Mouse (Mus musculus) hindbrain, embryonic 15.5 days (tissue): ENCODE data around the gene Trp63. TPM values are rescaled to one million over a fixed set of nuclear protein-coding genes. Genes with fewer than 3 reads are reported as not detected.

Source experiments
- ATAC-seq: fragments of 200-750 bp; cut with Nextera tagmentation; 2 replicates; pipeline ENCODE4 v1.8.0; 2017; ENCODE audit warnings: low read depth, moderate number of reproducible peaks, moderate TSS enrichment; ENCODE audit not compliant: low FRiP score
- H3K27ac ChIP-seq: fragments of 300-500 bp; sonication (generic); replicated peaks from 2 replicates; pipeline ENCODE4 v1.5.1; 2015; ENCODE audit warnings: mild to moderate bottlenecking, inconsistent platforms
- H3K27me3 ChIP-seq: fragments of 300-500 bp; sonication (generic); 2 replicates; pipeline ENCODE4 v1.6.1; 2015; ENCODE audit warnings: control low read depth, inconsistent platforms
- H3K36me3 ChIP-seq: fragments of 300-500 bp; sonication (generic); 2 replicates; pipeline ENCODE4 v1.6.1; 2015; ENCODE audit warnings: control low read depth, inconsistent platforms
- H3K4me1 ChIP-seq: fragments of 300-500 bp; sonication (generic); replicated peaks from 2 replicates; pipeline ENCODE4 v1.6.1; 2015; ENCODE audit warnings: control low read depth, inconsistent platforms
- H3K4me2 ChIP-seq: fragments of 300-500 bp; sonication (generic); 2 replicates; pipeline ENCODE4 v1.6.1; 2015; ENCODE audit warnings: moderate library complexity, mild to moderate bottlenecking, inconsistent platforms
- H3K4me3 ChIP-seq: fragments of 300-500 bp; sonication (generic); 2 replicates; pipeline ENCODE4 v1.5.1; 2015; ENCODE audit warnings: mild to moderate bottlenecking, inconsistent platforms
- H3K9ac ChIP-seq: fragments of 300-500 bp; sonication (generic); 2 replicates; pipeline ENCODE4 v1.6.1; 2015; ENCODE audit warnings: inconsistent platforms
- H3K9me3 ChIP-seq: fragments of 300-500 bp; sonication (generic); 2 replicates; pipeline ENCODE4 v1.6.1; 2016; ENCODE audit warnings: control low read depth, inconsistent platforms
- WGBS: fragments of 180-500 bp; shearing (Covaris S2); methylation state at CpG from one replicate; pipeline ENCODE4 v1.1.7; 2015; 5-methylcytosine and 5-hydroxymethylcytosine counted together
- polyA plus RNA-seq: library from polyadenylated mRNA; unstranded; fragments of >200 nt; fragmentation: Nextera tagmentation; extraction: Ambion mirVana; gene quantifications from 2 replicates; pipeline ENCODE4 v1.2.1, GENCODE M21; 2015

Gene Trp63
- polyA plus RNA-seq, 1 experiment from 2014 or later, result 0.12 TPM

- Histone ChIP-seq H3K4me3 (no peak overlapping the region), H3K4me2 (no peak overlapping the region), H3K4me1 (no peaks in the 10 kb centered on the region), H3K27me3 (no peaks in the 10 kb centered on the region), H3K27ac (no peak overlapping the region), H3K36me3 (no peaks in the 10 kb centered on the region), H3K9ac (no peak overlapping the region), H3K9me3 (no peaks in the 10 kb centered on the region)
- WGBS, result 13% methylated on average over 3 of the region's 3 CpGs
- ATAC-seq, result no peak
Measured at GRCm38 (mm10) chr16:25900389-25900908, 216.9 kb downstream of the Trp63 start.

- H3K4me3 ChIP-seq, result no peak overlapping the region
- ATAC-seq, result no peak
- no peak overlapping the region for H3K4me2 ChIP-seq
- H3K9me3 ChIP-seq, result no peaks in the 10 kb centered on the region
- 74% methylated on average over 1 of the region's 1 CpGs for WGBS
- no peaks in the 10 kb centered on the region for H3K36me3 ChIP-seq
- no peaks in the 10 kb centered on the region for H3K4me1 ChIP-seq
- H3K9ac ChIP-seq, result no peak overlapping the region
- H3K27ac ChIP-seq, result no peak overlapping the region
- no peaks in the 10 kb centered on the region for H3K27me3 ChIP-seq
Measured at GRCm38 (mm10) chr16:25912185-25912584, 228.6 kb downstream of the Trp63 start.

- Histone ChIP-seq H3K4me2 (no peak overlapping the region), H3K27me3 (no peaks in the 10 kb centered on the region), H3K9me3 (no peaks in the 10 kb centered on the region), H3K4me3 (no peak overlapping the region), H3K9ac (no peak overlapping the region), H3K27ac (no peak overlapping the region), H3K36me3 (no peaks in the 10 kb centered on the region), H3K4me1 (no peaks in the 10 kb centered on the region)
- WGBS, result 81% methylated on average over 2 of the region's 2 CpGs
- ATAC-seq, result no peak
Measured at GRCm38 (mm10) chr16:25934181-25934580, 250.6 kb downstream of the Trp63 start.
